Mouse (Mus musculus): ENCODE results near the gene Irak3. TPM values are rescaled to one million over a fixed set of nuclear protein-coding genes. Genes with fewer than 3 reads are reported as not detected.
A peak's percentile ranks its signal among the peaks of the same experiment; 100 is the strongest.
"Not testable (repeated sequence)": the region's sequence is repeated elsewhere in the genome, so short reads cannot be mapped to it uniquely, and the experiment has no call there.

Irak3 gene
- polyA plus RNA-seq, 1 experiment: 0.26 TPM

- no peaks in the 10 kb centered on the region for H3K36me3 ChIP-seq (ENCODE audit: control insufficient read depth, insufficient read depth)
- H3K27me3 ChIP-seq (ENCODE audit: control insufficient read depth, insufficient read depth, insufficient read length): peaks cover 8% of the 10 kb centered on the region
- TF ChIP-seq MAX (IDR thresholded peaks at IDR 0.05; ENCODE audit: low read depth) (no peak), SRF (IDR thresholded peaks at IDR 0.05; ENCODE audit: control insufficient read depth, insufficient read length, low read depth) (no peak), USF1 (IDR thresholded peaks at IDR 0.05; ENCODE audit: low read depth) (no peak), TCF12 (IDR thresholded peaks at IDR 0.05; ENCODE audit: insufficient read depth, poor library complexity, severe bottlenecking) (no peak), POLR2A (IDR thresholded peaks at IDR 0.05; ENCODE audit: insufficient read length, low read depth) (no peak), MYOG (IDR thresholded peaks at IDR 0.05; ENCODE audit: control insufficient read depth in 1 of 3, insufficient read depth in 1 of 3, insufficient read length in 2 of 3, low read depth in 2 of 3) (no peak), REST (IDR thresholded peaks at IDR 0.05; ENCODE audit: insufficient read depth, insufficient read length) (no peak), MYOD1 (IDR thresholded peaks at IDR 0.05; ENCODE audit: control insufficient read depth in 1 of 3, insufficient read length in 2 of 3, low read depth in 2 of 3) (no peak)
- H3ac ChIP-seq (ENCODE audit: control insufficient read depth, insufficient read length): no peak overlapping the region
- no peak overlapping the region for H3K4me2 ChIP-seq (ENCODE audit: low read depth)
- no peak overlapping the region for H3K4me3 ChIP-seq
- H3K79me2 ChIP-seq (ENCODE audit: control insufficient read depth, insufficient read depth): no peaks in the 10 kb centered on the region
Observed at GRCm38 (mm10) chr10:120124801-120125464, 77.0 kb downstream of the Irak3 start.

GRCm38 (mm10) chr10:120123721-120124120 lies 78.2 kb downstream of the Irak3 start:
- TF ChIP-seq USF1 (IDR thresholded peaks at IDR 0.05; ENCODE audit: low read depth) (no peak), POLR2AphosphoS2 (IDR thresholded peaks at IDR 0.05; ENCODE audit: insufficient read length, low read depth) (no peak), TCF3 (IDR thresholded peaks at IDR 0.05; ENCODE audit: insufficient read length, low read depth) (no peak), MYOD1 (IDR thresholded peaks at IDR 0.05; ENCODE audit: control insufficient read depth in 1 of 3, insufficient read length in 2 of 3, low read depth in 2 of 3) (no peak), POLR2A (IDR thresholded peaks at IDR 0.05; ENCODE audit: insufficient read length, low read depth) (no peak), SRF (IDR thresholded peaks at IDR 0.05; ENCODE audit: control insufficient read depth, insufficient read length, low read depth) (no peak), E2F4 (IDR thresholded peaks at IDR 0.05; ENCODE audit: insufficient read depth) (no peak), TCF12 (IDR thresholded peaks at IDR 0.05; ENCODE audit: insufficient read depth, poor library complexity, severe bottlenecking) (no peak), REST (IDR thresholded peaks at IDR 0.05; ENCODE audit: insufficient read depth, insufficient read length) (no peak), MYOG (IDR thresholded peaks at IDR 0.05; ENCODE audit: control insufficient read depth in 1 of 3, insufficient read depth in 1 of 3, insufficient read length in 2 of 3, low read depth in 2 of 3) (no peak), CEBPB (IDR thresholded peaks at IDR 0.05; ENCODE audit: insufficient read depth, poor library complexity, severe bottlenecking) (no peak), MAX (IDR thresholded peaks at IDR 0.05; ENCODE audit: low read depth) (no peak)
- Histone ChIP-seq H3K79me2 (ENCODE audit: control insufficient read depth, insufficient read depth) (no peaks in the 10 kb centered on the region), H3K4me2 (ENCODE audit: low read depth) (no peak overlapping the region), H3ac (ENCODE audit: control insufficient read depth, insufficient read length) (no peak overlapping the region), H3K27me3 (ENCODE audit: control insufficient read depth, insufficient read depth, insufficient read length) (peaks cover 8% of the 10 kb centered on the region), H3K36me3 (ENCODE audit: control insufficient read depth, insufficient read depth) (no peaks in the 10 kb centered on the region), H3K4me3 (no peak overlapping the region)

- Histone ChIP-seq H3K4me3 (no peak overlapping the region), H3ac (ENCODE audit: control insufficient read depth, insufficient read length) (no peak overlapping the region), H3K4me2 (ENCODE audit: low read depth) (no peak overlapping the region), H3K36me3 (ENCODE audit: control insufficient read depth, insufficient read depth) (no peaks in the 10 kb centered on the region), H3K27me3 (ENCODE audit: control insufficient read depth, insufficient read depth, insufficient read length) (no peaks in the 10 kb centered on the region), H3K79me2 (ENCODE audit: control insufficient read depth, insufficient read depth) (no peaks in the 10 kb centered on the region)
- TF ChIP-seq MYOD1 (IDR thresholded peaks at IDR 0.05; ENCODE audit: control insufficient read depth in 1 of 3, insufficient read length in 2 of 3, low read depth in 2 of 3) (no peak), E2F4 (IDR thresholded peaks at IDR 0.05; ENCODE audit: insufficient read depth) (no peak), MAX (IDR thresholded peaks at IDR 0.05; ENCODE audit: low read depth) (no peak), TCF3 (IDR thresholded peaks at IDR 0.05; ENCODE audit: insufficient read length, low read depth) (no peak), REST (IDR thresholded peaks at IDR 0.05; ENCODE audit: insufficient read depth, insufficient read length) (no peak), POLR2AphosphoS2 (IDR thresholded peaks at IDR 0.05; ENCODE audit: insufficient read length, low read depth) (no peak), TCF12 (IDR thresholded peaks at IDR 0.05; ENCODE audit: insufficient read depth, poor library complexity, severe bottlenecking) (no peak), MYOG (IDR thresholded peaks at IDR 0.05; ENCODE audit: control insufficient read depth in 1 of 3, insufficient read depth in 1 of 3, insufficient read length in 2 of 3, low read depth in 2 of 3) (no peak), USF1 (IDR thresholded peaks at IDR 0.05; ENCODE audit: low read depth) (no peak), CEBPB (IDR thresholded peaks at IDR 0.05; ENCODE audit: insufficient read depth, poor library complexity, severe bottlenecking) (no peak), SRF (IDR thresholded peaks at IDR 0.05; ENCODE audit: control insufficient read depth, insufficient read length, low read depth) (no peak), POLR2A (IDR thresholded peaks at IDR 0.05; ENCODE audit: insufficient read length, low read depth) (no peak)
Observed at GRCm38 (mm10) chr10:120115249-120115648, 86.7 kb downstream of the Irak3 start.

- no peak overlapping the region for H3K4me2 ChIP-seq (ENCODE audit: low read depth)
- no peak overlapping the region for H3K4me3 ChIP-seq
- no peak overlapping the region for H3ac ChIP-seq (ENCODE audit: control insufficient read depth, insufficient read length)
- TF ChIP-seq USF1 (IDR thresholded peaks at IDR 0.05; ENCODE audit: low read depth): no peak
- no peak for TF ChIP-seq SRF (IDR thresholded peaks at IDR 0.05; ENCODE audit: control insufficient read depth, insufficient read length, low read depth)
- no peak for TF ChIP-seq POLR2A (IDR thresholded peaks at IDR 0.05; ENCODE audit: insufficient read length, low read depth)
- no peak for TF ChIP-seq TCF3 (IDR thresholded peaks at IDR 0.05; ENCODE audit: insufficient read length, low read depth)
- H3K27me3 ChIP-seq (ENCODE audit: control insufficient read depth, insufficient read depth, insufficient read length): no peaks in the 10 kb centered on the region
- no peaks in the 10 kb centered on the region for H3K79me2 ChIP-seq (ENCODE audit: control insufficient read depth, insufficient read depth)
- H3K36me3 ChIP-seq (ENCODE audit: control insufficient read depth, insufficient read depth): no peaks in the 10 kb centered on the region
Observed at GRCm38 (mm10) chr10:120114493-120114892, 87.4 kb downstream of the Irak3 start.

- Histone ChIP-seq H3K4me2 (ENCODE audit: low read depth) (no peak overlapping the region), H3ac (ENCODE audit: control insufficient read depth, insufficient read length) (no peak overlapping the region), H3K79me2 (ENCODE audit: control insufficient read depth, insufficient read depth) (no peaks in the 10 kb centered on the region), H3K27me3 (ENCODE audit: control insufficient read depth, insufficient read depth, insufficient read length) (no peaks in the 10 kb centered on the region), H3K36me3 (ENCODE audit: control insufficient read depth, insufficient read depth) (no peaks in the 10 kb centered on the region), H3K4me3 (no peak overlapping the region)
- no peak for TF ChIP-seq TCF12 (IDR thresholded peaks at IDR 0.05; ENCODE audit: insufficient read depth, poor library complexity, severe bottlenecking)
- TF ChIP-seq POLR2A (IDR thresholded peaks at IDR 0.05; ENCODE audit: insufficient read length, low read depth): no peak
- no peak for TF ChIP-seq MAX (IDR thresholded peaks at IDR 0.05; ENCODE audit: low read depth)
- no peak for TF ChIP-seq USF1 (IDR thresholded peaks at IDR 0.05; ENCODE audit: low read depth)
- no peak for TF ChIP-seq MYOD1 (IDR thresholded peaks at IDR 0.05; ENCODE audit: control insufficient read depth in 1 of 3, insufficient read length in 2 of 3, low read depth in 2 of 3)
Observed at GRCm38 (mm10) chr10:120113980-120114379, 88.0 kb downstream of the Irak3 start.

- H3K36me3 ChIP-seq (ENCODE audit: control insufficient read depth, insufficient read depth); H3K79me2 ChIP-seq (ENCODE audit: control insufficient read depth, insufficient read depth); H3K27me3 ChIP-seq (ENCODE audit: control insufficient read depth, insufficient read depth, insufficient read length); H3ac ChIP-seq (ENCODE audit: control insufficient read depth, insufficient read length): not testable (repeated sequence)
- peak overlapping the region; percentile 68 for H3K4me3 ChIP-seq
- H3K4me2 ChIP-seq (ENCODE audit: low read depth): peak overlapping the region; percentile 73
Observed at GRCm38 (mm10) chr10:120113482-120113881, 88.4 kb downstream of the Irak3 start.
